Mouse (Mus musculus): ENCODE measurements around the gene Prr12. TPM values are rescaled to one million over a fixed set of nuclear protein-coding genes. Genes with fewer than 3 reads are reported as not detected.

Prr12 gene
- polyA plus RNA-seq, 1 experiment from 2014 or later, result 11.1 TPM

- H3K4me3 ChIP-seq, result no peak overlapping the region
- H3K9me3 ChIP-seq, result no peaks in the 10 kb centered on the region
- no peaks in the 10 kb centered on the region for H3K36me3 ChIP-seq
- no peak overlapping the region for H3K27ac ChIP-seq
- H3K4me1 ChIP-seq, result peaks cover 19% of the 10 kb centered on the region
- no peaks in the 10 kb centered on the region for H3K27me3 ChIP-seq
- no peak for ATAC-seq (ENCODE audit: borderline replicate concordance, extremely low read depth, low FRiP score, low TSS enrichment)
- H3K9ac ChIP-seq, result no peak overlapping the region
- no peak overlapping the region for H3K4me2 ChIP-seq
- WGBS, result 70% methylated on average over 10 of the region's 10 CpGs
Measured at GRCm38 (mm10) chr7:45058607-45059571, 6.2 kb upstream of the Prr12 start.

- H3K27me3 ChIP-seq, result no peaks in the 10 kb centered on the region
- H3K27ac ChIP-seq, result no peak overlapping the region
- no peaks in the 10 kb centered on the region for H3K9me3 ChIP-seq
- no peak overlapping the region for H3K4me2 ChIP-seq
- no peak overlapping the region for H3K4me3 ChIP-seq
- ATAC-seq (ENCODE audit: borderline replicate concordance, extremely low read depth, low FRiP score, low TSS enrichment), result no peak
- no peak overlapping the region for H3K9ac ChIP-seq
- H3K36me3 ChIP-seq, result no peaks in the 10 kb centered on the region
- peaks cover 15% of the 10 kb centered on the region for H3K4me1 ChIP-seq
Measured at GRCm38 (mm10) chr7:45056972-45057348, 4.3 kb upstream of the Prr12 start.

- no peak for ATAC-seq (ENCODE audit: borderline replicate concordance, extremely low read depth, low FRiP score, low TSS enrichment)
- Histone ChIP-seq H3K36me3 (no peaks in the 10 kb centered on the region), H3K4me2 (no peak overlapping the region), H3K27ac (no peak overlapping the region), H3K9me3 (no peaks in the 10 kb centered on the region), H3K4me3 (no peak overlapping the region), H3K4me1 (peaks cover 15% of the 10 kb centered on the region), H3K27me3 (no peaks in the 10 kb centered on the region), H3K9ac (no peak overlapping the region)
- WGBS, result 64% methylated on average over 14 of the region's 14 CpGs
Measured at GRCm38 (mm10) chr7:45056329-45056971, 3.8 kb upstream of the Prr12 start.

GRCm38 (mm10) chr7:45053931-45054510, 1.3 kb upstream of the Prr12 start:
- Histone ChIP-seq H3K4me2 (peak overlapping the region; percentile 84), H3K27me3 (no peaks in the 10 kb centered on the region), H3K4me3 (peak overlapping the region; percentile 91), H3K9ac (peak overlapping the region; percentile 93), H3K4me1 (peaks cover 17% of the 10 kb centered on the region), H3K9me3 (no peaks in the 10 kb centered on the region), H3K27ac (peak overlapping the region; percentile 100), H3K36me3 (peaks cover 14% of the 10 kb centered on the region)
- under 1% methylated on average over 33 of the region's 33 CpGs for WGBS
- peak; percentile 95 for ATAC-seq (ENCODE audit: borderline replicate concordance, extremely low read depth, low FRiP score, low TSS enrichment)

GRCm38 (mm10) chr7:45053117-45053930, 643 bp upstream of the Prr12 start:
- Histone ChIP-seq H3K36me3 (peaks cover 21% of the 10 kb centered on the region), H3K4me1 (peaks cover 17% of the 10 kb centered on the region), H3K27me3 (no peaks in the 10 kb centered on the region), H3K9ac (peak overlapping the region; percentile 93), H3K4me2 (peak overlapping the region; percentile 84), H3K9me3 (no peaks in the 10 kb centered on the region), H3K27ac (peak overlapping the region; percentile 100), H3K4me3 (peak overlapping the region; percentile 91)
- WGBS, result 0% methylated on average over 44 of the region's 59 CpGs
- ATAC-seq (ENCODE audit: borderline replicate concordance, extremely low read depth, low FRiP score, low TSS enrichment), result peak; percentile 55

- Histone ChIP-seq H3K4me3 (peak overlapping the region; percentile 91), H3K27me3 (no peaks in the 10 kb centered on the region), H3K9me3 (no peaks in the 10 kb centered on the region), H3K27ac (peak overlapping the region; percentile 100), H3K4me1 (peaks cover 17% of the 10 kb centered on the region), H3K36me3 (peaks cover 31% of the 10 kb centered on the region), H3K4me2 (peak overlapping the region; percentile 84), H3K9ac (peak overlapping the region; percentile 93)
- 1% methylated on average over 38 of the region's 38 CpGs for WGBS
- no peak for ATAC-seq (ENCODE audit: borderline replicate concordance, extremely low read depth, low FRiP score, low TSS enrichment)
Measured at GRCm38 (mm10) chr7:45052181-45052861, 360 bp downstream of the Prr12 start.

- H3K4me1 ChIP-seq, result peaks cover 17% of the 10 kb centered on the region
Measured at GRCm38 (mm10) chr7:45051601-45051974, 1.1 kb downstream of the Prr12 start.

GRCm38 (mm10) chr7:45050945-45051600, 1.6 kb downstream of the Prr12 start:
- 8% methylated on average over 16 of the region's 16 CpGs for WGBS
- Histone ChIP-seq H3K27me3 (no peaks in the 10 kb centered on the region), H3K9me3 (no peaks in the 10 kb centered on the region), H3K27ac (peak overlapping the region; percentile 100), H3K9ac (peak overlapping the region; percentile 93), H3K4me1 (peaks cover 17% of the 10 kb centered on the region), H3K36me3 (peaks cover 43% of the 10 kb centered on the region), H3K4me2 (peak overlapping the region; percentile 84), H3K4me3 (peak overlapping the region; percentile 91)
- ATAC-seq (ENCODE audit: borderline replicate concordance, extremely low read depth, low FRiP score, low TSS enrichment), result peak; percentile 3; the same call in 1 of the 2 replicates

More at GRCm38 (mm10) chr7:45051601-45051974, 1.1 kb downstream of the Prr12 start:
- Histone ChIP-seq H3K27ac (peak overlapping the region; percentile 100), H3K36me3 (peaks cover 38% of the 10 kb centered on the region), H3K9ac (peak overlapping the region; percentile 93), H3K4me2 (peak overlapping the region; percentile 84), H3K4me3 (peak overlapping the region; percentile 91), H3K9me3 (no peaks in the 10 kb centered on the region), H3K27me3 (no peaks in the 10 kb centered on the region)
- WGBS, result 2% methylated on average over 13 of the region's 13 CpGs
- ATAC-seq (ENCODE audit: borderline replicate concordance, extremely low read depth, low FRiP score, low TSS enrichment), result no peak

GRCm38 (mm10) chr7:45048923-45049657, 3.6 kb downstream of the Prr12 start:
- H3K9me3 ChIP-seq, result no peaks in the 10 kb centered on the region
- H3K9ac ChIP-seq, result no peak overlapping the region
- 89% methylated on average over 23 of the region's 23 CpGs for WGBS
- no peaks in the 10 kb centered on the region for H3K27me3 ChIP-seq
- ATAC-seq (ENCODE audit: borderline replicate concordance, extremely low read depth, low FRiP score, low TSS enrichment), result no peak
- no peak overlapping the region for H3K4me3 ChIP-seq
- H3K36me3 ChIP-seq, result peaks cover 62% of the 10 kb centered on the region
- no peak overlapping the region for H3K27ac ChIP-seq
- peaks cover 17% of the 10 kb centered on the region for H3K4me1 ChIP-seq
- H3K4me2 ChIP-seq, result no peak overlapping the region
